Mouse (Mus musculus) cortical plate, adult 2 months (tissue): ENCODE results near the gene Ano6.

ENCODE experiments used
- CTCF ChIP-seq: fragments of 200-500 bp; IDR thresholded peaks from 2 replicates; pipeline ENCODE4 v1.5.1; 2011; ENCODE audit warnings: mild to moderate bottlenecking, control low read depth, low read length; ENCODE audit not compliant: insufficient read depth; ENCODE audit errors: extremely low read depth
- POLR2A ChIP-seq: fragments of 200-500 bp; IDR thresholded peaks from 2 replicates; pipeline ENCODE4 v1.6.1; 2011; ENCODE audit warnings: mild to moderate bottlenecking, low read length, control low read depth; ENCODE audit not compliant: insufficient read depth; ENCODE audit errors: extremely low read depth

DNA sequence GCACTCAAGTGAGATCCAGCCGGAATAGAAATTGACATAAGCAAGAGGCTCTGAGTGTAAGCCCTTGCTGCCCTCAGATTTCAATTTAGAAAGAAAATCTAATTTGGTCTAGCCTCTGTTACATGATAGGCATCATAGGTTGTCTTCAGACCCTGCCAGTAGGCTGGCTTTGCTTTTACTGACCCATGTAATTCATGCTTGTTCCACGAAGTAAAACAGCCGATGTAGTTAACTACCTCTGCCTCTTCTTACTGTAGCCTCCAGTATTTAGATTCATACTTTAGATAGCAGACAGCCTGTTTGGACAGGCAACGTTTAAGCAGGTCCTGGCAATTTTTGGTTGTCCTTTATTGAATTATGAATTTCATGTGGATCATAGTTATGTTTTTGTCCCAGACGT, 1.2 kb downstream of the Ano6 start:
- no peak for TF ChIP-seq CTCF
- TF ChIP-seq POLR2A, result no peak
